Mouse (Mus musculus): Measurements from ENCODE around the gene Yod1.

Gene Yod1

DNA sequence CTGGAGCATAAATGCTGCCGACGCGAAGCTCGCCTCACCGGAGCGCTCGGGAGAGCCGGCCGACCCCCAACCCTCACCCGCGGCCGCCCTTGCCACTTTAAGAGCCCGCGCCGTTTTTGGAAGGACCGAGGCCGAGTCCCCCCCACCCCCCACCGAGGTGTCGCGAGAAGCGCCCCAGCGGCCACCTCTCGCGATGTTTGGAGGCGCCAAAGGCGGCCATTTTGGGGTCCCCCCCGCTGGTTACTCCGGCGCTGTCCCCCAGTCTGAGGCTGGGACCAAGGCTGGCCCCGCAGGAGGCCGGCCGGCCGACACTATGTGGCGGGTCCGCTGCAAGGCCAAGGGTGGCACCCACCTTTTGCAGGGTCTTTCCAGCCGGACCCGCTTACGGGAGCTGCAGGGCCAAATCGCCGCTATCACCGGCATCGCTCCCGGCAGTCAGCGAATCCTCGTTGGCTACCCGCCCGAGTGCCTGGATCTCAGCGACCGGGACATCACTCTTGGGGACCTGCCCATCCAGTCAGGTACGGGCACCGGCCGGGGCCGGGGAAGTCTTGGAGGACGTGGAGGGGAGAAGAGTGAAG is at the start of gene Yod1:
Yod1 (plus strand) TSS at position 37 of the 581 bp plus-strand sequence.
- DNase-seq (ENCODE audit: low spot score in 2 of 2) = peak; percentile 89 to 91

DNA sequence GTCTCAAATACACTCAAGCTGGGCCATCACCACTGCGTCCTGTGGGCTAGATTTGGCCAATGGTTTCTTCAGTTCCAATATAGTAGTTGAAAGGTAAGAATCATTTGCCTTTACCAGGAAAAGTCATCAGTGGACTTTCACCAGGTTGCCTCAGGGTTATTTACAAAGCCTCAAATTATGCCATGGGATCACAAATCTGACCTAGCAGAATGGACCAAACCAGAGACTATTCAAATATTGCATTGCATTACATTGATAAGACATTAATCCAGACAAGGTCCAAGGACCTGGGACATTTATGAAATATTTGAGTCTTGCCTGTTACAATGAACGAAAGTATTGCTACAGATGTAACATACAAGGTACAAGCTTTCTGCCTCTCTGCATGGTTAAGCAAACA is 38.6 kb upstream of the Yod1 start:
- DNase-seq (ENCODE audit: low spot score in 2 of 2) = no peak

DNA sequence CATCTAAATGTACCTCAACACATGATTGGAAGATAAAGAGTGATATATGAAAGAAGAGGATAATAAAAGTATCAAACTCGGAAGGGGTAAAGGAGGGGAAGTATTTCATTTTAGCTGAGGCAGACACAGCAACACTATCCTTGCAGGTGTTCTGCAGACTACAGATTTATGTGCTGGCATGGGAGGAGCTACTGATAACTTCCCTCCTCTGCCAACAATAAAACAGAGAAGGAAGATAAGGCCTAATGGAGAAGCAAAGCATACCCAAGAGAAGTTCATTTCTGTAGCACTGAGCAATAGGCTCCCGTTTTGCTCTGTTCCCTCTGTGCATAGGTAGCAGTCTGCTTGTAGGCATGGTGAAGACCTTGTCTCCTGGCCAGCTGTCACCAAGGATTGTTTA is 36.1 kb upstream of the Yod1 start:
- no peak for DNase-seq (ENCODE audit: low spot score in 2 of 2)

DNA sequence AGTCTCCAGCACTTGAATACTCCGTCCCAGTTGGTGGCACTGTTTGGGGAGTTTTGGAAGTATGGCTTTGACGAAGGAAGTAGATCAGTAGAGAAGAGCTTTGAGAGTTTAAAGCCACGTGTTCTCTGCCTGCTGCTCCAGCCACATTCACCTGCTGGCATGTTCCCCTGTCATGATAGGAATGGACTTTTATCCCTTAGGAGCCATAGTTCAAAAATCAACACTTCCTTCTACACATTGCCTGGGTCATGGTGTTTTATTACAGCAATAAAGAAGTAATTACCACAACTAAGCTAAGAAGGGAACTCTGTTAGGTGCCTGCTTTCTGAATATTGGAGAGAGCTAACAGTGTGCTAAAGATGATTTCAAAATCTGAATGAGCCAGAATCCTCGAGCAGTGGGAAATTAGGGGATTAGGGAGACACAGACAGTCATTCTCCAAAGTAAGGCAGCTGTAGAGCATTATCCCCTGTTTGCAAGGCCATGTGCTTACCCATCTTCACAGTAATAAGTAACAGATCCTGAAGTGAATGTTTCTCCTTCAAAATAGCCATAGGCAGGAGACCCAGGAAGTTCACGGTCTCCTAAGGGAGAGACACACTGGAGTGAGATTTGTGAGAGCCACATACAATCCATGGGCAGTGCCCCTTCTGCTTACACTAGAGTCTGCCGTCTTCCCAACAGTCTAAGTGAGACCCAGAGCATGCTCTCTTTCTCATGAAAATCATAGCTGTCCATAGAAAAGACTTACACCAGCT is 35.3 kb upstream of the Yod1 start:
- DNase-seq (ENCODE audit: low spot score in 2 of 2) = no peak

DNA sequence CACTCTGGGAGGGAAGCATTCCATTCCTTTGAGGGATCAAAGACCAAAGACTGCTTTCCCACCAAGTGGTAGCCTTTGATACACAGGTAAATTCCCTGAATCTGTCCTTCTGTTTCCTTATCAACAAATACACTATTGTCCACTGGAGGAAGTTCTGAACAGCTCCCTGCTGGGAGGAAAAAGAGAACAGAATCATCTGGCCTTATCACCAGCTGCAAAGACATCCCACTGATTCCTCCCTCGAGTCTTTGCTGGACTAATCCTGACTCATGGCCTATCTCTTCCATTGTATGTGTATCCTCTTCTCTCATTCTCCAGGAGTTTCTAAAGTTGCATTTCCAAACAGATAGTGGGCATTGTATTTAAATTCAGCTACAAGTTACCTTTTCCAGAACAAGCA is 33.2 kb upstream of the Yod1 start:
- DNase-seq (ENCODE audit: low spot score in 2 of 2) = no peak

DNA sequence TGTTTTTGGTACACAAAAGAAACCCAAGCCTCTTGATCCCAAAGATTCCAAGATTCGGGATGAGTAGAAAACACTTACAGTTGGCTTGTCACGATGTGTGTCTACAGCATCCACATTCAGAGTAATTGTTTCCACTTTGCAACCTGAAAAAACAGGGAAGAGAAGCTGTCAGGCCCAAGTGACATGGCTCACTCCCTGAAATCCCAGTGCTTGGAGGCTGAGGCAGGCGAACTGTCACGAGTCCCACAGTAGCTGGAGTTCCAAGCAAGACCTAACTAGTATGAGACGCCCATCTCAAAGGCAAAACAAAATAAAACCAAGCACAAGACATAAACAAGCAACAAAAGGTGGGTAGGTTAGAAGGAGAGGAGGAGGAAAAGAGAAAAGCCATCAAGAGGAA is 18.5 kb upstream of the Yod1 start:
- DNase-seq (ENCODE audit: low spot score in 2 of 2) = no peak

DNA sequence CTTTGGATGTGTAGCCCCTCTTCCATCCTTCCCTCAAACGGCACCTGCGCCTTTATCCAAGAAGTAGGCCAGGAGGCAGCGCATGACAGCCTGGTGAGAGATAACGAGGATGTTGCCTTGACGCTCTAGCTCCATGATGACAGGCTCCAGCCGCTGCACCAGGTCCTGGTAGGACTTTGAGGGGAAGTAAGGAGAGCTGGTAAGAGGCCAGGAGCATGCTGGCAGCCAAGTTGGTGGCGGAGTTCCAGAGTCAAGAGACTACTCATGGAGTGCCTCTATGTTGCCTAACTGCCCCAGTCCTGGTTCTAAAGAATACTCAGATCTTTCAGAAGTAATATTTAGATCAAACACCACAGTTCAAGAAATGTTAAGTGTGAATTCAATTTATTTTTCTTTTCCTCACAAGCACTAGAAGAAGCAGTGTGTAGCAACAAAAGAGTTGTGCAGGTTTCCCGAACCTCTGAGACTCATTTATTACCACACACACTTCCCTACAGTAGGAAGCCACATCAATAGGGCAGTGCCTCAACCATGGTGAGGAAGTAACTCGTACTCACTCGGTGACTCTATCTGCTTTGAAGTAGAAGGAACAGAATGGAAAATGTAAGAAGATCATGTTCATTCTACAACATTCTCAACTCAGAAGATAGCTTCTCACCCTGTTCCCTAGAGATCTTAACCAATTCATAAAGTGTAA is 17.0 kb upstream of the Yod1 start:
- DNase-seq (ENCODE audit: low spot score in 2 of 2) = peak; percentile 73 to 80

DNA sequence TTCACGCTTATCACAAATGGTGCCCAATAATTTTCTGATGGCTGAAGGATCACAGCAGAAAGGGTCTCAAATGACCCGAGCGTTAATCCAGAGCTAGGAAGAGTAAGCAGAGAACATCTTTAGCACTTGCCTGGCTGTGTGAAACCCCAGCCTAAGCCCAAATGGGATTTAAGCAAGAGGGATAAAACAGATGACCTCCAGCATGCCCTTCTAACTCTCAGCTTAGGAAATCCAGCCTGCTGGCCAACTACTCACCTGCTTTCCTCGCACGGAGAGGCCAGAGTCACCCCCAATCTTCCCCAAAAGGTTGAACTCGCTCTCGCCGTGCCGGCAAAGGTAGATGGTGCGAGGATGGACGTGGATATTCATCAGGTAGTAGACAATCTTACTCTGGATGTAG is 15.2 kb upstream of the Yod1 start:
- DNase-seq (ENCODE audit: low spot score in 2 of 2) = no peak

DNA sequence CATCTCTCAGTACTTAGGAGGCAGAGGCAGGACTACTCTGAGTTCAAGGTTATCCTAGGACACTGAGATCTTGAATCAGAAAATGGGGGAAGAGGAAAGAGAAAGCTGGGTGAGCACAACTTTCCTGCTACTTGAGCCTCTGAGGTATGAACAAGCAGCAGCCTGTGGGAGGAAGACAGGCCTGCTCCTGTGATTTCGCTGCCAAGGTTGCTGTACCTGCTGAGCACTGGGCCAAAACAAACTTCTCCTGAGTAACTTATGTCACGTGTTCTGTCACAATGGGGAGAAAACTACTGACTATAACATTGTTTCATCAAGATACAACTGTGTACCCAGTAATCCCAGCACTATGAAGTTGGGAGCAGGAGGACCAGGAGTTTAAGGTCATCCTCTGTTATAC is 13.5 kb upstream of the Yod1 start:
- no peak for DNase-seq (ENCODE audit: low spot score in 2 of 2)

DNA sequence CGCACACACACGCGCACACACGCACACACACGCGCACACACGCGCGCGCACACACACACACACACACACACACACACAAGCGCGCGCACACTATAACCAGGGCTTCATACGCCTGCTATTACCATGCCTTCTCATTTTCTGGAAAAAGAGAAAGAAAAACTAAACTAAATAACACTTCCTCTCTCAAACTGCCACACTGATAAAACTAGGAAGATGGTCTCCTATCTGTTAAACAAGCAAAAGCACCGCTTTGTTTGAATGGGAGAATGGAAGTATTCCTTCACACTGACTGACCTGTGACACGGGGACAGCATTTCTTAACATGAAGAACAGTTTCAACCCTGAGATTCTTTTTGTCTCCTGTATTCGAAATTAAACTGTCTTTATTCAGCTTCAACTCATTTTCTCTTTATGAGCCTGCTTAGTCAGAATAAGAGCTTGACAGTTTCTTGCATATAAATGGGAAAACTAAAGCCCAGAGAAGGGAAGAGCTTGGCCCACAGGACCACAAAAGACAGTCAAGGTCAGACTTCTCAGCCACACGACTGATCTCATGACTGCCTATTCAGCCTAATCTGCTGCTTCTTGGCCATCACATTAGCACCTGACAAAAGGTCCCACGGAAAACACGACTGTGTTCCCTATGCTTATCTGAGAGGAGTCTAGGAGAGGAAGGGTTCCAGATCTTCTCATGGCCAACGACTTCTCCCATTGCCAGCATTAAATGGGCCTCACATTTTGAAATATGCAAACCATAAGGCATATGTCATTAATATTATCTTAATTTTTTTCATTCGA is 6.6 kb upstream of the Yod1 start:
- peak in 1 of 2 experiments; percentile 34 for DNase-seq (ENCODE audit: low spot score in 2 of 2)

DNA sequence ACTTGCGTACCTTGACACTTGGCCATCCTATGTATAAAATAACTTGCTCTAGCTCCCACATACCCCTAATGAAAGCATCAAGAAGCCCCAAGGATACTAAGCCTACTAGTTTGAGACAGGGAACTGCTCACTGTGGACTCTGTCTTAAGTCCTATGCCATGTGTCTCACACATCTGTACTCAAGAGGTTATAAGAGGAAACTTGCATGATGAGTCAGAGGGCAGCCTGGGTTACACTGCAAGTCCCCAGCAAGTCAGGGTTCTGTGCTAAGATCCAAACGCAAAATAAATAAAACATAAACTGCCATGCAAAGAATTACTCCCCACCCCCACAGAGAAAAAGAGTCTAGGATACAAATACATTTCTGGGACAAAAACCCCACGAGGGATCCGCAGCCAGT is 3.1 kb upstream of the Yod1 start:
- DNase-seq (ENCODE audit: low spot score in 2 of 2) = no peak

DNA sequence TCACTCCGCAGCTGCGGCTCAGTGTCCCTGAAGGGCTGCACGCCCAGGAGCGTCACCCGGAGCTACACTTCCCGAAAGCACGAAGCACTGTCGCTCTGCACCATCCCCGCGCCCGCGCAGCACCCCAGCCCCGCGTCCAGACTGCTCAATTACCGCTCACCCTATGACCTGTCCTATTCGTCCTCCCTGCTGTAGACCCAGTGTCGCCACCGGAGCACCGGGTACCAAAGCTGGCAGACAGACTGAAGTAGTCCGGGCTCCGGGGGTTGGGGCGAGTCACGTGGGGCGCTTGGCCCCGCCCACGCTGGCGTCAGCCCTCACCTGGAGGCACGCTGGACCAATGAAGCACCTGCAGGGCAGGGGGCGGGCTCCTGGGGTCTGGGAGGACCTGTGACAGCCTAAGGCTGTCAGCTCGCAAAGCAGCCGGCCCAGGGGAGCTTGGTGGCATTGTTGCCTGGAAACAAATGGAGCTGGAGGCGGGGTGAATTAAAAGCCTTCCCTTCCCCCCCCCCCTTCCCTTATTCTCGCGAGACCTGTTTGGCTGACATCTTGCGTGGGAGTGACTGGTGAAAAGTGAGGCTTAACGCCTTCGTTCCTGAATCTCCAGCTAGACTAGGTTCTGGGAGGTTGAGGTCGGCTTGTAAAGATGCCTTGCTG is 1.4 kb upstream of the Yod1 start, which contains the start of gene Gm29427:
Gm29427 (minus strand) TSS at position 239 of the 657 bp plus-strand sequence.
- peak; percentile 92 to 95 for DNase-seq (ENCODE audit: low spot score in 2 of 2)

DNA sequence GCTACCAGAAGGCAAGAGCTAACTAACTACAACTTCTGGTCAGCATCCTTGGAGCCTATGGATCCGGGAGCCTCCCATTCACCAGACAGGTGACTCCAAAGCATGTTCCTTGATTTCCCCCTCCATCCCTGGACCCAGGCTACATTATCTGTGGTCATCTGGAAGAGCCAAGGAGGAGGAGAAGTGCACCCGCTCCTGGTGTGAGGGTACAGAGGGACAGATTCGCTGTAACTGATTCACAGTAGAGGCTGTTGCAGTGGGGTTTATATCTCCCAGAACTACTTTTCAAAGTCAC is 962 bp upstream of the Yod1 start:
- no peak for DNase-seq (ENCODE audit: low spot score in 2 of 2)

DNA sequence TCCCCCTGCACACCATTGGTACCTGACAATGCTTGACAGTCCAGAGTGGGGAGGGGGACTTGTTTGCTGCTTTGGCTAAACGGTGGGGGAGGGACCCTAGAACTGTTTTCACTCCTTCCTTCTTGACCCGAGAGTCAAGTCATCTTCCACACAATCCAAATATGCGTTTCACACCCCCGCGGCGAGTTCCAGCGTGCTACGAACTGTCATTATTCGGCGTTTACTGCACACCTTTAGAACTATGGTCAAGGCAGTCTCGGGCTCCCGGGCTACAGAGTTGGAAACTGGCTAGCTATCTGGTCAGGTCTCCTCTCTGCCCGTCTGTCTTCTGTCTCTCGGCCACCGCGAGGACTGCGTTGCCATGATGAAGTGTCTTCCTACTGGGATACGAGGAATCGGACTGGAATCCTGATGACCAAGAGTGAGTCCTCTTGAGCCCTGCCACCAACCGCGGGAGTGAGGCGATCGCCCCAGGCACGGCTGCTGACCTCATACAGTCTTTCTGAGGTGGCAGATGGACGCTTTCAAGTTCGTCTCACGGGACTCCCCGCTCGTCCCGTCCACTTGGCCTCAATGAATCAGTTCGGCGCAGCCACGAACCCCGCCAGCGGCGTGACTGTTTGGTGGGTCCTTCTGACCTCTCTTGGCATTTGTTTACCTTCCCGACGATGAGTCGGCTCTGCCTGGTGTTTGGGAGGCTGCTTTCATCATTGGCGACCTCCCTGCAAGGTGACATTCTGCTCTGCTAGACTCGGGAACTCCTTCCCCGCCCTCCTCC is 425 bp upstream of the Yod1 start:
- no peak for DNase-seq (ENCODE audit: low spot score in 2 of 2)

DNA sequence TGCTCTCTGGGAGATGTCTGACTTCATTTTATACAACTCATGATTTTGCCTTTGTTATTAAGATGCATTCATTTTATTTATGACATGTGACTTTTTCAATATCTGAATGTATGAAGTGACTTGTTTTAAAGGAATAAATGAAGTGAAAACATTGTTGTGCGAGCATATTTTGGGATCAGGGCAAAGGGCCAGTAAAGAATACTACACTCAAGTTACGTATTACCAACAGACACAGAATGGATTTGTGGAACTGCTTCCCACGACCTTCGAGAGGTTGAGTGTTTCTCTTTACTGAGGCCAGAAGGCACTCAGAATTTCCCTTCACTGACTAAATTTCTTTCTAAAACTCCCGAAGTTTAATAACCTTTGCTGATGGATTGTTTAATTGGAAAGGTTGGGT is 7.1 kb downstream of the Yod1 start:
- DNase-seq (ENCODE audit: low spot score in 2 of 2) = no peak

DNA sequence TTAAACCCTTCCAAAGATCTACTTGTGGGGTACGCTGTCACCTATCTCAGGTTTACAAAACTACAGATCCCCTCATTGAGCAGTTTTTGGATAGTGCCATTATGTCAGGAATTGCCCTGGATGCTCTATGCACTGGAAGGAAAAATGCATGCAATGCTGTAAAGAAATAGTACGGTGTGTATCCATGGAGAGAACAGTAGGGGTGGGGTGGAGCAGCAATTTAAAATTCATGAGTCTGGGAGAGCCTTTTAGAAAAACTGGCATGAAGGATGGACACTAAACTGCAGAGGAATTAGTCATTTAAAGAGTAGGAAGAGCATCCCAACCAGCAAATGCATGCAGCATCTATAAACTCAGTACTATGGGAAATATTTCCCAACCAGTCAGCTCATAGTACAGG is 9.3 kb downstream of the Yod1 start:
- DNase-seq (ENCODE audit: low spot score in 2 of 2) = no peak

DNA sequence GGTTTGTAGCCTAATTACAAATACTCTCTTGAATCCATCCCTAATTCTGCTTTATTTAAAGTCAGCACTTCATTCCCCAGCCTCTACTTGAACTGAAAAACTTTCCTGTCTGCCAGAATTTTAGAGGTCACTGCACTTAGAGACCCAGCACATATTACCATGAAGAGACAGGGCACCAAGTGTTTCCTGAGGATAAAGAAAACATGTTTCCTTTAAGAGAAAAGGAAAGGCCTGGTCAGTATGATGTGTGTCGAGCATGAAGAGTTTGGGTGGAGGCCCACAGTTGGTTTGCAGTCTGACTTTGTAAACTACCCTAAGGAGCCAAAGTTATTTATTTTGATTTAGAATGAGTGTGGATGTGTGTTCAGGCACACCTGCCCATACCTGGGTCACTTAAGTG is 10.9 kb downstream of the Yod1 start:
- no peak for DNase-seq (ENCODE audit: low spot score in 2 of 2)

DNA sequence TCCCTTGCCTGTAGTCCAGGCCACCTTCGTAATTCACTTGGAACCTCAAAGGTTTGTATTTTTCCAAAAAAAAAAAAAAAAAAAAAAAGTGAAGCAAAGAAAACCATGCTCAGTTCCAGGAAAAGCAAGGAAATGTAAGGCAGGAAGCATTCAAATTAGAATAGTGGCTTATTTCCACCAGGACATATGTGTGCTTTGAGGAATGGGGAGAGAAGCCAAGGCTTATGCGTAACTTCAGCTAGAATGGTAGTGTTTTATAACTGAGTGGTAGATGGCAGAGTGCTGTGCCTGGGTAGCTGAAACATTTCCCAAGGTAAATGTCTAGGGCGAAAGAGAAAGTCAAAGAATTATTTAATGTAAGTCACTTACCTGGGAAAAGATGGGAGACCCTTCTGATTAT is 11.6 kb downstream of the Yod1 start:
- no peak for DNase-seq (ENCODE audit: low spot score in 2 of 2)

DNA sequence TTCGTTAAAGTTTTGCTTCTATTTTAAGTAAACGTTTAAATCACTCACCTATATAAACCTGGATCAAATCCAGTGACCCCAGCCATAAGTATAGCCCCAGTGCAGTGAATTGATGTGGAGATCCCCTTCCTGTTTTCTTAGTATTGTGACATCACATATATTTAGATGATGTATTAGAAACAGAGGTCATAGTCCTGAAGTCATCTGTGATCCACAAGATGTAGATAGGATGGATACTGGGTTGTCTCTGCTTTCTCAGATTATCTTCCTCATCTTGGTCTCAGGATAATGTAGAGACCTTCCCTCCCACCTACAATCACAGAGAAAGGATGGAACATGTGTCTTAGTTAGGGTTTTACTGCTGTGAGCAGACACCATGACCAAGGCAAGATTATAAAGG is 12.0 kb downstream of the Yod1 start, which contains the start of gene Pfkfb2:
Pfkfb2 (minus strand) TSS at position 101 of the 400 bp plus-strand sequence.
- no peak for DNase-seq (ENCODE audit: low spot score in 2 of 2)

DNA sequence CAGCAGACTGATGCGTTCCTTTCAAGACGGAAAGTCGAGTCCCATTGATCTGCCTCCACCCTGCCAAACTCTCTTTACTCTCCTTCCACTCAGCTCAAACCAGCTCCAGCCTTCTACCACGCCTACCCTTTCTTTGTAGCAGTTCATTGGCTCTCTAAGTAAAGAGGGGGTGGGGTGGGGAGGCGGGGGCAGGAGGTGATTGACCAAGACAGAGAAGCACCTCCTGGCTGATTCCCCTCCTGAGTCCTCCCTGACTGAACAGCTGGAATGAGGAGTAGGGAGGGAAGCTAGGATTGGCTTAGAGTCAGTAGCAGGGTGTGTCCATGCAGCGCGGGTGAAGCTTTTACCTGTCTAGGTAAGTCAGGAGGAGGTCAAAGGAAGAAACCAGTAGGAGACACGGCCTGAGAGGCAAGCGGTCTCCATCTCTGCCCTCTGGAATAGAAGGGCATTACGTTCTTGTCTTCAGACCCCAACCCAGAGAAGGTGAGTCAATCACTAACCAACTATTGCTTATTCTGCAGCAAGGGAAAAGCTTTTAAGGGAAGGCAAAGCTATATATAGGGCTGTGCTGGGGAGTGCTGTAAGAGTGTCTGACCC is 14.7 kb downstream of the Yod1 start, which contains the start of gene AA986860:
AA986860 (plus strand) TSS at position 236 of the 597 bp plus-strand sequence.
- no peak for DNase-seq (ENCODE audit: low spot score in 2 of 2)
